Mouse (Mus musculus) heart, adult 18-20 months (tissue): ENCODE data around the gene Timm29. TPM values are rescaled to one million over a fixed set of nuclear protein-coding genes. Genes with fewer than 3 reads are reported as not detected.

Experiments
- DNase-seq, 2 experiments: peaks; one replicate each; pipeline ENCODE4 v3.0.0; 2021 to 2022; ENCODE audit warnings: mixed read lengths in 1 of 2
- long read RNA-seq, 2 experiments: library from polyadenylated mRNA; stranded (forward); transcript quantifications; one replicate each; pipeline ENCODE4 v2.0.0; 2021
- total RNA-seq, 2 experiments: library from RNA; stranded (reverse); gene quantifications; 2 replicates each; pipeline ENCODE4 v1.2.3; 2021

Gene Timm29
- 10 to 100 TPM; 62.0 to 62.2 TPM for total RNA-seq
- long read RNA-seq, experiment 1, transcript Timm29-201 (2 exons, 3,170 nt), result major isoform, 143 of 151 reads
- long read RNA-seq, experiment 1, partial matches to known transcripts, result 8 of 151 reads
- long read RNA-seq, experiment 1, other reads (novel, unspliced or antisense), result 0 of 151 reads
- long read RNA-seq, experiment 2, transcript Timm29-201 (2 exons, 3,170 nt), result major isoform, 42 of 43 reads
- long read RNA-seq, experiment 2, partial matches to known transcripts, result 0 of 43 reads
- long read RNA-seq, experiment 2, other reads (novel, unspliced or antisense), result 1 of 43 reads

DNA sequence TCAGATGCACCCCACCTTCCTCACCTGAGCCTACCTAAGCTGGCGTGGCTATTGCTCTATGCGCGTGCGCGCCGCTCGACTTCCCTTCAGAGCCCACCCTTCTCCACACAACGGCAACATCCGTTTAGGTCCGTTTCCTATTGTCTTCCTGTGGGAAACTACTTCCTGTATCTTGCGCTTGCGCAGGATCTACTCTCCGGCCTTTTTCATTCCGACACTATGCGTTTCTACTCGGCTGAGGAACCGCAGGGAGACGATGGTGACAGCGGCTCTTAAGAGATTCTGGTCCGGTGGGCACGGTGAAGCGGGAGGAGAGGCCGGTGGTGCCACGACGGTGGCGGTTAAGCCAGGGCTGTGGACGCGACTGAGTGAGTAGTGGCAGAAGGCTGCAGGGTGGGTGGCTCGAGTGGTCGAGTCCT lies at the start of gene Timm29, which contains the start of gene Yipf2:
Gene Timm29, plus strand, starts transcription at position 20 of the 419 bp plus-strand sequence.
Gene Yipf2, minus strand, starts transcription at position 126 of the 419 bp plus-strand sequence.
- DNase-seq, result peak; percentile 94 to 96

DNA sequence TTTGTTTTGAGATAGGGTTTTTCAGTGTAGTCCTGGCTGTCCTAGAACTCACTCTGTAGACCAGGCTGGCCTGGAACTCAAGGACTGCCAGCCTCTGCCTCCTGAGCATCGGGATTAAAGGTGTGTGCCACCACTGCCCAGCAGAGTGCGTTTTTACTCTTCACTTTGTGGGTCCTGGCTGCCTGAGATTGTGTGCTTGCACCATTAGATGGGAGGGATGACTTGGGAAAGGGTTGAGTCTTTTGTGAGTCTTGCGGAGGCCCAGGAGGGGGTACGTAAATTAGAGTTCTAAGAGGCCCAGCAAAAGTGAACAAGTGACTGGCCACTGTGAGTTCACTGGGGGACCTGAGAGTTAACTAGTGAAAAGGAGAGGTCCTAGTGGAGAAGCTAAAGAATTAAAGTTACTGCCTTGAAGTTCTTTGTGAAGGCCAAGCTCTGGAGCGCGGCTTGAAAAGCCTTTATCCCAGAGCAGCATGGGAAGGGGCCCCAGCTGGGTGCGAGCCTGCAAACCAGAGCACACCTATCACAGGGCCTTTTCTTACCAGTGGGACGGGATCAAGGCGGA lies 47.1 kb upstream of the Timm29 start:
- DNase-seq, result no peak

DNA sequence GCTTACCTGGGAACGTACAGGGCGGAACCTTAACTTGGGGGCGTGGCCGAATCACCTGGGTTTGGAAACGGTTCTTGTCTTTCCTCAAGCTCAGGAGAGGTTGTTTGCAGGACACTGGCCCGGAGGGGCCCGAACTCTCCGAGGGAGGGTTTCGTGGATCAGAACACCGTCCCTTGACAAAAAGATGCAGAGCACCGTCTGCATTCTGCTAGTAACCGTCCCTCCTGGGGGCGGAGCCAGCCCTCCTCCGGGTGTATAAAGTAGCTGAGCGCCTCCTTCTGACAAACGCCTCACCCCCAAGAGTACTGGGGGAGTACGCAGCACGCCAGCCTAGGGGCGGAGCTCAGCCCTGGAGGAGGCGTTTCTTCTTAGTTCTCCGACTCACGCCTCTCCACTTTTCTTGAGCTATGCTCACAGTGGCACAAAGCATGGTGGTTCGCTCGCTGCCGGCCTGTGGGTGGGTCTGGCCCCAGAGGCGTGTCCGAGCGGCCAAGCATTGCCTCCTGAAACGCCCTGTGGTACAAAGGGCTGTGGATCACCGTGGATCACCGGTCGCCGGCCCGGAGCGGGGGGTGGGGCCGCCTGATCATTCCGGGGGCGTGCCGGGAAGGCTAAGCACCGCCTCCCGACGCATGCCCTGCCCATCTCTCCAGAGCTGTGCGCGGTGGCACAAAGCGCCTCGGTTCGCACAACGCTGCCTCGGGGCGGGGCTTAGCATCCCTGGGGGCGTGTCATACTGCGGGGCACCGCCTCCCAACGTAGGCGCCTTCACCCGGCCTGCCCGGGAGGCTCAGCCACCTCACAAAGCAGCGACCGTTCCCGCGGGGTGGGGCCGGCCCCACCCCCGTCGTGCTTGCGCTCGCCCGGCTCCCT lies 46.4 kb upstream of the Timm29 start:
- DNase-seq, result peak; percentile 99

DNA sequence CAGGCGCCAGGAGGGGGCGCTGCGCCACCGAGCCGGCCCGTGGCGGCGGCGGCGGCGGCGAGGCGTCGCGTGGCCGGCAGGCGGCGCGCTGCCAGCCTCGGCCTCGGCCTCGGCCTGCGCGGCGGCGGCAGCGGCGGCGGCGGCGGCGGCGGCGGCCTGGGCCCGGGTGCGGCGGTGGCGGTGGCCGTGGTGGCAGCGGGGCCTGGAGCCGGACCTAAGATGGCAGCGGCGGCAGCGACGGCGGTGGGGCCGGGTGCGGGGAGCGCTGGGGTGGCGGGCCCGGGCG lies 45.8 kb upstream of the Timm29 start, which contains the start of gene Carm1:
Gene Carm1, plus strand, starts transcription at position 106 of the 286 bp plus-strand sequence.
- no peak for DNase-seq

DNA sequence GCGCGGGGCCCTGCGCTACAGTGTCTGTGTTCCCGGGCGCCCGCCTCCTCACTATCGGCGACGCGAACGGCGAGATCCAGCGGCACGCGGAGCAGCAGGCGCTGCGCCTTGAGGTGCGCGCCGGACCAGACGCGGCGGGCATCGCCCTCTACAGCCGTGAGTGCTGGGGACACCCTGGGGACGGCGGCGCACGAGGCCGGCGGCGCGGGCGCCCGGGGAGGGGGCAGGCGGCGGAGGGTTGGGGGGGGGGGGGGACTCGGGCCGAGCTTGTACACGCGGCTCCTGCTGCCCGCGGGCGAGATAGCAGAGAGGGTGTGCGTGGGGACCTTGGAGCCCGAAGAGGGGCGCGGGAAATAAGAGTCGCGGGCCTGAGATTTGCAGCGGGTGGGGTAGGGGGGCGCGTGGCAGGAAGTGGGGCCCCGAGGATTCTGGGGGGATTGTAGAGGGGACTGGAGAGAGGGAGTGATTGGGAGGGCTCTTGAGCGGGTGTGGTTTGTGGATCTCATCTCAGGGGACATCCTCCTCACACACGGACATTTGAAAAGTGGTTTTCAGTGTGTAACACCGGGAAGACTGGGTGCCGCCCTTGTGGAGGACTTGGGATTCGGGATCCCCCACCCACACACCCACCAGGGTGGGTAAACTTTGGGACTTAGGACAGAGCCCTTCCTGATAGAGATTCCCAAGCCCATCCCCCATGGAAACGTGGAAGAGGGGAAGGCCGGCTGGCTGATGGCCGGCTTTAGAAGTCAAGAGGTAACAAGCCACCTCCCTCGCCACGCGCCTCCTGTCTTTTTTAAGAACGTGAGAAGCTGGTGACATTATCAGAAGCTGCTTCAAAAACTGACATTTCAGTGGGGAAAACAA lies 45.2 kb upstream of the Timm29 start:
- DNase-seq, result peak; percentile 69 to 74

DNA sequence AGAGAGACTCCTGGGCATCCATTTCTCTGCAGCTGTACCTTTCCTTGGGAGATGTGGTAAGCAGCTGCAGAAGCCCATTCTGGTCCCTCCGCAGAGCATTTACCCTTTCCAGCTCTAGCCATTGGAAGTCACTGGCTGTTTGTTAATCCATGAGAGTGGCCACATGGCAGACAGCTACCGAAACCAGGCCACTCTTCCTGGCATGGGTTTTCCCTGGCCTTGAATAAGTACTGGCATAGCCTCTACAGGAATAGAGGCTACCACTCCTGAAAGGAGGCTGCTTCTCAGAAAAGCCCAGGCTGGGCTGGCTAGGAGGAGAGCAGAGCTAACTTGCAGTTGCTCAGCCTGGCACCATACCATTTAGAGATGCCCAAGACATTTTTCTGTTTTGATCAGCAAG lies 41.5 kb upstream of the Timm29 start:
- no peak for DNase-seq

DNA sequence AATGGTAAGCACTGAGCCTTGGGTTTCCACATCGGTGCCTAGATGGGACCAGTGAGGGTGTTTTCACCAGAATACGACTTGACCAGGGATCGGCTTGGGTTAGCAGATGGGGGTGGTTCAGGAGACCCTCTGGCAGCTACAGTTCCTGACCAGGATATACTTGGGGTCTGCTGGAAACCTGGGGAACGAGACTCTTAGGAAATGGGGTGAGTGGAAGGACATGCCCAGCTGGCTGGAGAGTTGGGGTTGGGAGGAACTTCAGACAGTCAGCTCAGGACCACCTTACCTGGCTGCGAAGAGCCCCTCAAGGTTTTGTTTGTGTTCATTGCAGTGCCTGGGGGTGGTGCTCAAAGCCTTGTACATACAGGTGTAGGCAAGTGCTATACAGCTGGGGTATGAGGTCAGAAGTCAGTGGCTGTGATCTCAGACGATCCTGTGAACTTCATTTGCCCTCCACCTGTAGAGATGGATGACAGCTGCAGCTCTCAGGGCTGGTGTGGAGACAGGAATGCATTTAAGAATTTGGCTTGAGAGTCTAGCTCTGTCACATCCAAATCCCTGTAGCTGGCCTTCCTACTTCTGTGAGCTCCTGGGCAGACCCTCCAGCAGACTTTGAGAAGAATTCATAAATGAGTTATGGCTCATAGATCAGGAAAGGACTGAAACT lies 38.8 kb upstream of the Timm29 start:
- DNase-seq, result no peak

DNA sequence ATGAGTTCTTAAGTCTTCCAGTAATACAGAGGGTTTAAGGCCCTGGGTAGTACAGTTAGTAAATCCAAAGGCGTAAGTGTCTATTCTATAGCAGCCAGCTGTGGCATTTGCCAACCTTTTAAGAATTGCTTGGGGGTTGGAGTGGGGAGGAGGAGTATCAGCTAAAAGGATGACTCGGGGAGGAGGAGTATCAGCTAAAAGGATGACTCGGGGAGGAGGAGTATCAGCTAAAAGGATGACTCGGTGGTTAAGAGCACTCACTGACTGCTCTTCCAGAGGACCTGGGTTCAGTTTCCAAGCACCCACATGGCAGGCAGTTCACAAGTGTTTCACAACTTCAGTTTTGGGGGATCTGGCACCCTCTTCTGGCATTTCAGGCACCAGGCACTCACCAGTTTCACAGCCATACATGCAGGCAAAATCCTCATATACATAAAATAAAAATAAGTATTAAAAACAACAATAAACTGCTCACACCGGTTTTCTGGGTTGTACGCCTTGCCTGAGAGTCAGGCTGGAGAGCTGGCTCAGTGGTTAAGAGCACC lies 37.3 kb upstream of the Timm29 start:
- DNase-seq, result no peak

DNA sequence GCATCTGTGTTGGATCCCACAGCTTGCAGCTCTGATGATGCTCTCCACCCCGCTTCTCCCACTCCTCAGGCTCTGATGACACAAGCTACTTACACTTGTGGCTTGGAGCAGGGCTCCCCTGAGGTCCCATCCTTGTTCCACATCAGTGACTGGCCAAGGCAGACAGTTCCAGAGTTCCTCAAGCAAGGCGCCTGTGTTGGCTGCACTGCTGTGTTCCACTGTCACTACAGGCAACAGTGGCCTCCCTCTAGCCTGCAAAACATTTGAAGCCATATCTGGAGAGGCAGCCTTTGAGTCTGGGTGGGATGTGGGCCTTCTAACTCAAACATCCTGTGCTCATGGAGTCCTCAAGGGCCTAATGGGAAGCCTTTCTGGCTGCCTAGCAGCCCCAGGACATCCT lies 35.5 kb upstream of the Timm29 start:
- DNase-seq, result no peak

DNA sequence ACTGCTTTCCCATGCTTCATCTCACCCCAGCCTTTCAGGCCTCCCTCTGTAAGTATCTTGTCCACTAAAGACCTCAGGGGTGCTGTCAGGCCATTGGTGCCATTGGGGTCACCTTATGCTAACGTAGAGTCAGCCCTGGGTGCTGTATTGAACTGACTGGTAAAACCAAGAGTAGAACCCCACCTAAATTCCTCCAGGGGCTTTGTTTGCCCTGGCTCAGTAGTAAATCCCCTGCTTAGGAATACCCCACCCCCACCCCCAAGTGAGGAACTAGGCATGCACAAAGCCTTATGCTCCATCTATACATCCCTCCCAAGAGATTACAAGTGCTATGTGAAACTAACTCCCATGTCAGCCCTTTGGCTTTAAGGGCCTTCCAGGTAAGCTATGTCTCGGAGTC lies 35.0 kb upstream of the Timm29 start:
- DNase-seq, result no peak

DNA sequence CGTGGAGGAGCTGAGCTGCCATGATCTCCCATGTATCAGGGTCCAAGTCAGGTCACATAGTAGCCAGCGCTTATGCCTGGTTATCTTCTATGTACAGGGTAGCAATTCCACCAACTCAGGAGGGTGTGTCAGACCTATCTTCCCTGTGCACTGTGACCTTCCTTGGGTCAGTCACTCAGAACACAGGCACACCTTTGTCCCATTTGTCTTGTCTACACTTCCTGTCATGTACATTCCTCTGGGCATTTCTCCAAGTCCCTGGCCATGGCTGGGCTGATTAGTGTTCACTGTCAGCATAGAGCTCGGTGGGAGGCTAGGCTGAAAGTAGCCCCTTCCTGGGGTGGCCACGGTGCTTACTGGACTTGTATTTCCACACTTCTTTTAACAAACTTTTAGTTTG lies 34.2 kb upstream of the Timm29 start:
- peak; percentile 36 to 37 for DNase-seq

DNA sequence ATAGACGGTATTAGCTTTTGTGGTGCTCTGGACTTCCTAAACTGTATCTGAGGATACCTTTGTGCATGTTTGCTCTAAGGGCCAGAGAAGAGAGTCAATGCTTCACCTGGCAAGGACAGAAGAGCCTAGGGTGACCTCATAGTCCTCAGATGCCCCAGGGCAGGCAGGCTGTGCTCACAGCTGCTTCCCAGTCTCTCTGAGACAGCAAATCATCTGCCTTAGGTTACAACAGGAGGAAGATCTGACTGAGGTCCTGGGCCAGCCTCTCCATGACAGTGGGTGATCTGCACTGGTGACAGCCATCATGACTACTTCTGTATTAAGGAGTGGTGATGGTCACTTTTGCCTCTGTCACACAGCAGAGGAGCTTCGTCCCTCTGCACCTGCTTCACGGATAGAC lies 33.4 kb upstream of the Timm29 start:
- no peak for DNase-seq

DNA sequence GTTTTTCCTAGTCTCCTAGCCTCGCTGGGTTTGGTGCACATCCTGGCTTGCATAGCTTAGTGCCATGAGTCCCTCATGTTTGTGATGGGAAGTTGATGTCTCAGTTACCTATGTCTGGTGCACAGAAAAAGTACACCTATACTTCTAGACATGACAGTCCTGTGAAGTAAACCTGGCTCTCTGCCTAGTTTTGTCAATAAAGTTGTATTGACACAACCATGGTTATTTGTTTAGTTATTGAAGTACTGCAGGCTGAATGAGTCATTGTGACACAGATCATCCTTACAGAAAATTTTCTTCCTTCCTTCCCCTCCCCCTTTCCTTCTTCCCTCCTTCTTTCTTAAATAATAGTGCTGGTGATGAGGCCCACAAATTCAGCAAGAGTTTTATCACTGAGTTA lies 28.1 kb upstream of the Timm29 start:
- no peak for DNase-seq

DNA sequence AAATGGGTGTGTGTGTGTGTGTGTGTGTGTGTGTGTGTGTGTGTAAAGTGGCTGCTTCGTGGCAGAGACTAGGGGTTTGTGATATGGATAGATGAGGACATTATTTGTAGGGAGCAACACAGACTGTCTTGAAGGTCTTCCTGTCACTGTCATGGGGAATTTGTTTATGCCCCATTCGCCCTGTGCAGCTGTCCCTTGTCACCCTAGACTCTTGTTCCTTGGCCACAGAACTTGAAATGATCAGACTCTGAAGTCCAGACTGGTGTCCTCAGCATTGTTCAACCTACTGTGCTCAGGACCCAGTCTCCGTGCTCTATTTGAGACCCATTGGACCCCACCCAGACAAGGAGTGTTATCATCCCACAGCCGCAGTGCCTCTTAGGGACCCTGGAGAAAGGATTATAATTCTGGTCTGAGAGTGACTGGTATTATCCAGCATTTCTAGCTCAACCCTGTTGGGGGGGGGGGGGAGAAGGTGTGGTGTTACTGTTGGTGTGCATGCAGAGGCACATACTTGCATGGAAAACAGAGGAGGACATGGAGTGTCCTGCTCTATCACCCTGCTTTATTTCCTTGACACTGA lies 27.4 kb upstream of the Timm29 start:
- DNase-seq, result no peak

DNA sequence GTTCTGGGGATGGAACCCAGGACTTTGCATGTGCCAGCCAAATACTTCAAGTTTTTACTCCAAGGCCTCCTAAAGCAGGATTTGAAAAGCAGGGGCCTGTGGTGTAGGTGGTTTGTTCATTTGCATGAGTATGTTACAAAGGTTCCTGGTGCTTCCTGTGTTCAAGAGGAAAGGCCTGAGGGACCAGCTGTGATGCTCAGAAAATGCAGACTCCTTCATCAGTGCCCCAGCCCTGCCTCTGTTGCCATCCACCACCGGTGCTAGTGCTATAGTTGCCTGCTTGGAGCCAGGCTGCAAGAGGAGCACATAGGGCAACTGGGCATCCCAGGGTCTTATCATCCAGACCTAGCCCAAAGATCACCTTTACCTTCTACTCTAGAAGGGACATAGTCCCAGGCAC lies 26.0 kb upstream of the Timm29 start:
- DNase-seq, result no peak

DNA sequence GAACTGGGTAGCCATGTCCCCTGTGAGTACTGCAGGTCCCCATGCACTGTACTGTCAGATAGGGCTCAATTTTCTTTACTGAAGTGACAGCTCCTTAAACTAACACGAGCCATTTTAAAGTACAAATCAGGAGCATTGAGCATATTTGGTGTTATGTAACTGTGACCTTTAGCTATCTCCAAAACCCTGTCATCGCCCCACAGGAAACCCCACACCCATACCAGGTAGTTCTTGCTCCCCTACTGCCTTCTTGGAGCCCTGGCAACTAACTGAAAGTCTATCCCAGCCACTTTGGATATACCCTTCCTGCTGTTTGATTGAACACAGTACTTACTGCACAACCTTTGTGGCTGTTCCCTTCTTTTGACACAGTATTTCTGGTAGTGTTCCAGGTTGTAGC lies 25.5 kb upstream of the Timm29 start:
- no peak for DNase-seq

DNA sequence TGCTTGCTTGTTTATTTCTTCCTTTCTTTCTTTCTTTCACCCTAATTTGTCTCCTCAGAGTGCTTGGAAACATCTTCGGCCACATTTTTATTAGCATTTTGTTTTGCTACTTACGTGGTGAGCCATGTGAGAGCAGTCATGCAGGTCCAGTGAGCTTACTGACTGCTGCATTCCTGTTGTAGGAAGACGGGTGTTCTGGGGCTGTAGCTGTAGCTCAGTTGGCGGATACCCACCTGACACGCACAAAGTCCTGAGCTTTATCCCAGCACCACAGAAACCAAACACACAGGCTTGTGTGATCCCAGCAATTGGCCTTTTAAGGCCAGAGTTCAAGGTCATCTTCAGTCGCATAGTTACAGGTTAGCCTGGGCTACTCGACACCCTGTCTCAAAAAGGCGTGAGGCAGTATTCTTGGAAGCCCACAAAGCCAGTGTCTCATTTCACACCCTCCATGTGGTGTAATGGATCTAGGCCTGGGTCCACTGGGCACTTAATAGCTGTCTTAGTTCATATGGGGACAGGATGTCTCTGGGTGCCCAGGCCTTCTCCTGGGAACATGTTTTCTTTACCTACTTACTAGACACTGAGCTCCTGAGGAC lies 23.8 kb upstream of the Timm29 start:
- no peak for DNase-seq

DNA sequence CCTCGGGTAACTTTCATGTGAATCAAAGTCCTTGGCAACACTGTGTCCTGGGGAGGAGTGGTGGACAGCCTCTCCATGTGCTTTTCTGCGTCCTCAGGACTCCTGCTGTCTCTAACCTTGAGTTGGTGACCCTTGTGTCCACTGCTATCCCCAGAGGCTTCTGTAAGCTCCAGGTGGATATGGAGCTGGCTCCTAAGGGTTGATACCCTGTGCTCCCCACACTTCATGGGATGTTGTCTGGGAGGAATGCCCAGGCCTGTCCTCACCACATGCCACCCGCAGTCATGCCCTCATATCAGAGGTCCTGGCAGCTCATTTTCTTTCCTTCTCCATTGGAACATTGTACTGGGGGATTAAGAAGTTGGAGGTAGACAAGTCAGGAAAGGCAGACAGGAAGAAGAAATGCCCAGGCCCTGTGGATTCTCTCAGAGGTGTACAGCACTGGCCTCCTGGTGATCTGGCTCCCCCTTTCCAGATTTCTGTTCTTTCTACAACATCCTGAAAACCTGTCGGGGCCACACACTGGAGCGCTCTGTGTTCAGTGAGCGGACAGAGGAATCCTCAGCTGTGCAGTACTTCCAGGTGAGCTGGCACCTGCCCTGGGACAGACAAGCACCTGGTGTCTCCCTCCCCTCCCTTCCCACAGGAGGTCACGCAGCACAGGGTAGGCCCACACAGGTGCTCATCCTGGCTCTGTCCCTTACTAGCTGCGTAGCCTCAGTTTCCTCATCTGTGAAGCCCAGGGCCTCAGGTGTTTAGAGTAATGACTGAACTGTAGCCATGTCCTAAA lies 18.3 kb upstream of the Timm29 start:
- peak in 1 of 2 experiments; percentile 63 for DNase-seq

DNA sequence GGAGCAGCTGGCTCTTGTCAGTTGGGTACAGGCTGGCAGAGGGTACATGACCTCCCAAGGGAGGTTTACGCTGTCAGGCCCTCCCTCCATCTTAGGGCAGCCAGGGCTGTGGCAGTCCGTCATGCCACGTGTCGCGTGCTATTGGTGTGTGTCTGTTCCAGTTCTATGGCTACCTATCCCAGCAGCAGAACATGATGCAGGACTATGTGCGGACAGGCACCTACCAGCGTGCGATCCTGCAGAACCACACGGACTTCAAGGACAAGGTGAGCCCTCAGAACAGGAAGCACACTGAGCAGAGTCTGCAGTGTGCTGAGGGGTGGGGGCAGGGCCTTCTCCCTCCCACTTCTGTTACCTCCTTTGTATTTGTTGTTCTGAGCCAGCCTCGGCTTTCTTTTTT lies 17.3 kb upstream of the Timm29 start:
- no peak for DNase-seq

DNA sequence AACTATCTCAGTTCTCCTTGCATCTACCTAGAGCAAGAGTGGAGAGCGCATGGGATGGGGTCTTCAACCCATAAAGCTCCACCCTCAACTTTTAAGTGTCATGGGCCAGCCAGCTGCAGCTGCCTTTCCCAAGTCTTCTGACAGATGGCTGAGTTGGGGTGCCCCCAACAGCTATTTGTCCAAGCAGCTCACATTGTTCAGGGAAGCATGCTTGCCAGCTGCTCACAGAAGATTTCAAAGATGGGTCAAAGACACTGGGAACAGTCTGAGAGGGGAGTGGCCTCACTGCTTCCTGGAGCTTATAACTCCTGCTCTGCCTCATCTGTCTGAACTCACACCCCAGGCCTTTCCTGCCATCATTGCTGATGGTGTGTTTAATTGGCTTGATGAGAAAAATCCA lies 16.2 kb upstream of the Timm29 start:
- no peak for DNase-seq
